Mouse (Mus musculus) CD4-positive helper T cell, adult 2 months (primary cell): ENCODE measurements at regions not wholly inside any gene's neighbourhood (a gene's known extent, or its start where the extent isn't known, plus 50 kb on each side); places are given as distances from the start of the nearest gene placed in this dataset.
"Not testable (repeated sequence)": the region's sequence is repeated elsewhere in the genome, so short reads cannot be mapped to it uniquely, and the experiment has no call there.

ENCODE experiments used
- DNase-seq: peaks from one replicate; pipeline ENCODE4 v3.0.0-alpha.2; 2012; ENCODE audit warnings: low read depth, missing footprints, low spot score

GRCm38 (mm10) chr15:59733932-59734331 lies 282.5 kb downstream of the 4933412E24Rik start:
- DNase-seq = no peak

- DNase-seq = no peak
Measured at GRCm38 (mm10) chr15:59733031-59733810, 283.2 kb downstream of the 4933412E24Rik start.

GRCm38 (mm10) chr15:59731129-59731528 lies 285.3 kb downstream of the 4933412E24Rik start:
- peak; percentile 91 for DNase-seq

- DNase-seq = peak; percentile 51
Measured at GRCm38 (mm10) chr15:59728817-59729560, 287.4 kb downstream of the 4933412E24Rik start.

- peak; percentile 72 for DNase-seq
Measured at GRCm38 (mm10) chr15:59728131-59728601, 288.2 kb downstream of the 4933412E24Rik start.

- peak; percentile 29 for DNase-seq
Measured at GRCm38 (mm10) chr15:59725881-59726280, 290.5 kb downstream of the 4933412E24Rik start.

- no peak for DNase-seq
Measured at GRCm38 (mm10) chr15:59722661-59723413, 293.6 kb downstream of the 4933412E24Rik start.

- DNase-seq = no peak
Measured at GRCm38 (mm10) chr15:59721420-59721819, 295.0 kb downstream of the 4933412E24Rik start.

GRCm38 (mm10) chr15:59721018-59721417 lies 295.4 kb downstream of the 4933412E24Rik start:
- DNase-seq = no peak

GRCm38 (mm10) chr15:59720149-59720548 lies 296.3 kb downstream of the 4933412E24Rik start:
- DNase-seq = no peak

GRCm38 (mm10) chr15:59719383-59720128 lies 296.9 kb downstream of the 4933412E24Rik start:
- not testable (repeated sequence) for DNase-seq

GRCm38 (mm10) chr15:59716872-59717271 lies 299.5 kb downstream of the 4933412E24Rik start:
- no peak for DNase-seq

GRCm38 (mm10) chr15:59715951-59716350 lies 300.5 kb downstream of the 4933412E24Rik start:
- no peak for DNase-seq

- DNase-seq = peak; percentile 66
Measured at GRCm38 (mm10) chr15:59713965-59714739, 302.3 kb downstream of the 4933412E24Rik start.

- no peak for DNase-seq
Measured at GRCm38 (mm10) chr15:59712077-59712752, 304.2 kb downstream of the 4933412E24Rik start.

GRCm38 (mm10) chr15:59709925-59710324 lies 306.5 kb downstream of the 4933412E24Rik start:
- no peak for DNase-seq

- DNase-seq = no peak
Measured at GRCm38 (mm10) chr15:59708402-59708801, 308.0 kb downstream of the 4933412E24Rik start.

GRCm38 (mm10) chr15:59707081-59707480 lies 309.3 kb downstream of the 4933412E24Rik start:
- no peak for DNase-seq
